Mouse (Mus musculus) right cerebral cortex, postnatal 10 days (tissue): ENCODE measurements around the gene Sec31a.

Experiments used
- DNase-seq, 2 experiments: peaks; one replicate each; pipeline ENCODE4 v3.0.0; 2021; ENCODE audit warnings: low spot score in 2 of 2

The Sec31a gene

DNA sequence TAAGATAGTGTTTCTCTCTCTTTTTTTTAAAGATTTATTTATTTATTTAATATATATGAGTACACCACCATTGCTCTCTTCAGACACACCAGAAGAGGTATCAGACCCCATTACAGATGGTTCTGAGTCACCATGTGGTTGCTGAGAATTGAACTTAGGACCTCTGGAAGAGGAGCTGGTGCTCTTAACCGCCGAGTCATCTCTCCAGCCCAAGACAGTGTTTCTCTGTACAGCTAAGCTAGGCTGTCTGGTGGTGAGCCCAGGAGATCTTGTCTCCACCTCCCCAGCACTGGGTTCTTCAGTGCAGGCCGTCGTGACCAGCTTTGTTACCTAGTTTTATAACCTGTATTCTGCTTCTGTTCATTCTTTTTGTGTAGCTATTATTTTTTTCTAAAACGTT is 5.8 kb downstream of the Sec31a start:
- DNase-seq: no peak

DNA sequence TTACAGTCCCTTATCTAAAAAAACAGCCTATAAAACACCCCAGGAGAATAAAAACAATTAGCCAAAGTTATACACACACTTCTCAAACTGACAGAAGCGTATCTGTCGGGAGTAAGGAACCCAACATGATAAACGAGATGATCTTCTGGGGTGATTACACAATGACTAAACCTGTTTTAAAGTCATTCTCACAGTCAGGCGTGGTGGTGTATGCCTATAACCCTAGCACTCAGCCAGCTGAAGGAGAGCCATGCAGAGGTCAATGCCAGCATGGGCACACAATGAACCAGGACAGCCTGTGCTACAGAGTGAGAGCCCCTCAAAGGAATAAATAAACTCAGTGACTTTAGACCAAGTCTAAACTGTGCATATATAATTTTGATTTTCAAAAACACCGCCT is 7.5 kb downstream of the Sec31a start:
- no peak for DNase-seq

DNA sequence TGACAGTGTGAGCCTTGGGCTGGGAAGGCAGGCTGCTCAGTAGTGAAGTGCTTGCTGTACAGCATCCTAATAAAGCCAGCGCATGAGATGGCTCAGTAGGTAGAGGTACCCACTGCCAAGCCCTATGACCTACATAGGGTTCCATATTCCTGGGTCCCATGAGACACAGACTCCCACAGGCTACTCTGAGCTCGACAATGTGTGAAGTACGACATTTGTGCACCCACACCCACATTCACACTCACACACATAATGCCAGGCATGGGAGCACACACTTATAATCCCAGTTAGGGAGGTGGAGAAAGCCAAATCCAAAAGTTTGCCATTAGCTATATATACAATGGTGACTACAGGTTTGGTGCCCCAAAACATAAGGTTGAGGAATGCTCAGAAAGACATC is 19.3 kb downstream of the Sec31a start:
- DNase-seq: no peak

DNA sequence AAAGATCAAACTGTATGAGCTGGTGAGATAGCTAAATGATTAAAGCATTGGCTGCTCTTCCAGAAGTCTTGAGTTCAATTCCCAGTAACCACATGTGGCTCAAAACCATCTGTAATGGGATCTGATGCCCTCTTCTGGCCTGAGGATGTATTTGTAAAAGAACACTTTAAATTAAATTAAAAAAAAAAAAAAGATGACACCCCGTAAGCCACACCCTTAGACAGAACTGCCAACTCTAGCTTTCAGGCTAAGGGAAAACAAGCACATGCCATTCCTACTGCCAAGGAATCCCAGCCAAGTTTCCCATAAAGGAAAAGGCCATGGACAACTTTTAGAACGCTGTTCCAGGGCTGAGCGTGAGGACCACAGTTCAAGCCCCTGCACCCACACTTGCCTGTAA is 22.4 kb downstream of the Sec31a start:
- no peak for DNase-seq

DNA sequence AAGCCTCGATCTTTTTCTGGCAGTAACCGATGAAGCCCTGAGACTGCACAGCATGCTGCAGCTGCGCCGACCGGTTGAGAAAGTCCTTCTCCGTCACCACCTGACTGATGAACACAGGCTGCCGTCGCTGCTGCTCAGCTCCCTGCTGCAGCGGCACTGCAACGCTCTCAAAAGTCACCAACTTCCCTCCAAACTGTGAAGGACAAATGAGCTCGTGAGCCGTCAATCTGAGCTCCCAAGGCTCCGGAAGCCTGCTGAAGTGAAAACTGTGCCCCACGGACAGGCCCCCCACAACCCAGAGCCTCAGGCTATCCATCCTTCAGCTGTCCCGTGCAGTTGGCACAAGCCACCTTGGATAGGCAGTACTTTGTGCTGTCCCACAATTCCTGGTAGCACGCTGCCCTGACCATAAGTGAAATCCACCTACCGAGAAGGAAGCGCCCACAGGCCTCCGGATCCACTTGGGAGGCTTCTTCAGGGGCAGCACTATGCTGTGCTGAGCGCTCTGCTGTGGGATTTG is 23.5 kb downstream of the Sec31a start:
- no peak for DNase-seq

DNA sequence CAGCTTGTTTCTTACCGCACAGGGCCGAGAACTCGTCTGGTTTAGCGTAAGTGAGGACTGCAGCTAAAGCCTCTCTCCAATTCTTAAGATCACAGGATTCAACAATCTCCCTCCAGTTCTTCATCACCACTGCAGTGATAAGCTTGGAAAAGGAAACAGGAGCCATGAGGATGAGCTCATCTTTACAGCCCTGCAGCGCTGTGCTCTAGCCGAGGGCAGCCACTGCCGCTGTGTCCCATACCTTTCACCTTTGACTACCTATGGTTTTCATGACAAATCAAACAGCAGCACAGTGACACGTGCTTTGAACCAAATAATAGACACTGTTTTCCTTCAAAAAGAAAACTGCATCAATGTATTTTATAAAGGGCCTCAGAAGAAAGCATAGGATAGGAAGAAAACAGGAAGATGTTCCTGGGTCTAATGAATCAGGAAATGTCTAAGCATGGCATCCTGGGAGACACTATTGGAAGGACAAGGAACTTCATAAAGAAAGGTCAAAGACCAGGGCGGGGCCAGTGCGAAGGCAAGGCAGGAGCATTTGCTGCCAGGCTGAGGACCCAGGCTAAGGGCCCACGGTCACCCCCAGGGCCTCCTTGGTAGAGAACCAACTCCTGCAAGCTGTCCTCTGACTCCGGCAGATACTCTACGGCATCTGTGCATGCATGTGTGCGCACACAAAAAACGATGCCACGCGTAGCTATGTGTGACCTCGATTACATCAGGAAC is 32.1 kb downstream of the Sec31a start:
- no peak for DNase-seq

DNA sequence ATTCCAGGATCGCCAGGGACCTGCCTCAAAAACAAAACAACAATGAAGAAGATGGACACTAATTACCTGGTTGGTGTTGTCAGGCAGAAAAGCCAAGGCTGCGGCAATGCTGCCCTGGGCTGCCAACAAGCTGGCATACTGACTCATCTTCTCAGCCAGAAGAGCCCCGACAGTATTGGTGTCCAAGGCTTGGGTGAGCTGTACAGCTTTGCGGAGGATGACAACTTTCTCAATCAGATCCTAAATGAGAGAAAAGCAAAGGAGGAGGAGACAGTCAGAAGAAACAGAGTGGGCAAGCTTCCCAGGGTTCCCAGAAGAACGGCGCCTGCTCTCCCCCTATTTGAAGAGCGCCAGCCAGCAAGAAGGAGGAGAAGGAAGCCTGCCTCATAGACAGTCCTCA is 34.9 kb downstream of the Sec31a start:
- peak; percentile 48 to 52 for DNase-seq

DNA sequence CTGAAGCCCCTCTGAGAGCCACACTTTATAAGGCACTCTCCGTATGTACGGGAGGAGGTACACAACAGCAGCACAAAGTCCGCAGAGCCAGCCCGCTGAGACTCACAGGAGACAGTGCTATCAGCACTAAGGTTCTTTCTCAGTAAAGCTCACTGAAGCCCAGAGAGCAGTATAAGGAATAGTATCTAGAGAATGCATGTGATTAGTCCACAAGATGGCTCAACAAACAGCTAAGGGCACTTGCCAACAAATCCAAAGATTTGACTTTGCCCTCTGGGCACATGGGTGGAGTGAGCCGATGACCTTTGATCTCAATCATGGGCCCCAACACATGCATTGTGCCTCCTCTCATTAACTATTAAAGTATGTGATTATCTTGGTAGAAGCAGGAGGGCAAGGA is 35.8 kb downstream of the Sec31a start:
- no peak for DNase-seq

DNA sequence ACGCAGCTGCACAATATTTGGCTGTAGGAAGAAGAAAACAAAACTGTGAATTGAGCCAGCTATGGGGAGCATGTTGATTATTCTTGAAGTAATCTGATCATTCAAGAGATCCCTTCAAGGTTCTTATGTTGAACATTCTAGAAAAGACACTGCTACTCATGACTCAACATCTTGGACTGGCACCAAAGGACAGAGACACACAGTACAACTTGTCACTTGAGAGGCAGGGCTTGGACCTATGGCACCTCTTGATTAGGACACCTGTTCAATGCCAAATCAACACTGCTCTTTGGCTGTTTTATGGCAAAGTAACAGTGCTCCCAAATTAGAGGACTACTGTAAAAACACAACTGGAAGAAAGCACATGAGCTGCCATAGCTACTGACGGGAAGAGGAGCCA is 37.1 kb downstream of the Sec31a start:
- no peak for DNase-seq

DNA sequence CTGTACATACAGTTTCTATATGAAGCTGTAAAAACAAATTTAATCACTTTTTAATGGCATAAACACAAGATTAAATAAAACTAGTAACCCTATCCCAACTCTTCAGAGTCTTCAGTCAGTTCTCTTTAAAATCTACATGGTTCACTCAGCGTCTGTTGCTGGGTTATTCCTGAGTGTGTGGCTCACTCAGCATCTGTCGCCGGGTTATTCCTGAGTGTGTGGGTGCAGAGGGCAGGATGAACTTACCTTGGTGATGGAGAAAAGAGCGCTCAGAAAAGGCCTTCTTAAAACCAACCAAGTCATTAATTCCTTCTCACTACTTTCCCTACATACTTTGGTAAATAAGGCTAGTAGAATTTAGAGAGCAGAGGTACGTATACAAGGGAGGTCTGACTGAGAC is 37.8 kb downstream of the Sec31a start:
- no peak for DNase-seq

DNA sequence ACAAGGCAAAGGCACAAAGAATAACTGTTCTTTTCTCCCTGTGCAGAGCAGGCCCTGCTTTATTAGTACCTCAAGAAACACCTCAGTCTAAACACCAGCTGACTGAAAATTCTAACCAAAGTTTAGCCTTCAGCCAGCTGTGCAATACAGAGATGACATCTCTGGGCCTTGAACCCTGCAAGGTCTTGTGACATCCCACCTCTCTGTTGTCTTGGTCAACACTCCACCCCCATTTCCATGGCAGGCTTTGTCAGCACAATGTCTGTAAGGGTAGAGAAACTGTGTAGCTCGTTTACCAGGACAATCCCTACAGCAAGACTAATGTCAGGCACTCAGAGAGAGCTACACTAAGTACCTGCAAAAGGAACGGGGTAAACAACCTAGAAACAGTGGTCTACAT is 38.7 kb downstream of the Sec31a start:
- no peak for DNase-seq

DNA sequence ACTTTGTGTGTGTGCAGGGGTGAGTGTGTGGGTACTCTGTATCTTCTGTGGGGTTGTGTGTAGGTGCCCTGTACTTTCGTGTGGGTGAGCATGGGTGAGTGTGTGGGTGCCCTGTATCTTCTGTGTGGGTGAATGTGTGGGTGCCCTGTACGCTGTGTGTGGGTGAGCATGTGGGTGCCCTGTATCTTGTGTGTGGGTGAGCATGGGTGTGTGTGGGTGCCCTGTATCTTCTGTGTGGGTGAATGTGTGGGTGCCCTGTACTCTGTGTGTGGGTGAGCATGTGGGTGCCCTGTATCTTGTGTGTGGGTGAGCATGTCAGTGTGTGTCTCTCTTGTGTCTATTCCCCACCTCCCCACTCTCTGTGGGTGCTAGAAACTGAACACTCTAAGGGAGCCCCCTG is 41.3 kb downstream of the Sec31a start:
- DNase-seq: no peak

DNA sequence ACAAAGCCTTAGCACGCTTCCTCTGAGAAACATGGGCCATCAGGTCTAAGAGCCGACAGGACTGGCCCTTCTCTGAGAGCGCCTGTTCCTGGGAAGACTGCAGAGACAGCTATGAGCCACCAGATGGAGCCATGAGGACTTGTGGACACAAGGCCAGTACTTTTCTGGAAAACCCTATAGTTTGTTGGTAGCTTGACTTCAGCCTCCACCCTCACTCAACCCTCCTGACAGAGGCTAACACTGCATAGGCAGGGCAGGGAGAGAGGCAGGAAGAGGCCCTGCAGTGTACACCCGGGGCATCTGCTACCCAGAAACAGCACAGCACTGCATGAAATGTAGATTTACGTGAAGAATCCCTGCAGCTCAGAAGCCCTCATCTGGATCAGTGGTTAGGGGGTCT is 42.1 kb downstream of the Sec31a start:
- DNase-seq: peak; percentile 53 to 54

DNA sequence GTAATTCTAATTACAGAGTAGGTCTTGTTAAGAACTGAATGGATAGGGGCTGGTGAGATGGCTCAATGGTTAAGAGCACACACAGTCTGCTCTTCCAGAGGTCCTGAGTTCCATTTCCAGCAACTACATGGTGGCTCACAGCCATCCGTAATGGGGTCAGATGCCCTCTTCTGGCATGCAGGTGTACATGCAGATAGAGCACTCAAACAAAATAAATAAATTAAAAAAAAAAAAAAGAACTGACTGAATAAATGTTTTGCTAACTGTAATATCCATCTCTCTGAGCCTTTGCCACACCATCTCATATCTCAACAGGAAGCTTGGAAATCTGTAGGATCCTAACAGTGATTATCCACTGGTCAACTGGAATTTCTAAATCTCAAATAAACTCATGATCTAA is 45.1 kb downstream of the Sec31a start:
- no peak for DNase-seq

DNA sequence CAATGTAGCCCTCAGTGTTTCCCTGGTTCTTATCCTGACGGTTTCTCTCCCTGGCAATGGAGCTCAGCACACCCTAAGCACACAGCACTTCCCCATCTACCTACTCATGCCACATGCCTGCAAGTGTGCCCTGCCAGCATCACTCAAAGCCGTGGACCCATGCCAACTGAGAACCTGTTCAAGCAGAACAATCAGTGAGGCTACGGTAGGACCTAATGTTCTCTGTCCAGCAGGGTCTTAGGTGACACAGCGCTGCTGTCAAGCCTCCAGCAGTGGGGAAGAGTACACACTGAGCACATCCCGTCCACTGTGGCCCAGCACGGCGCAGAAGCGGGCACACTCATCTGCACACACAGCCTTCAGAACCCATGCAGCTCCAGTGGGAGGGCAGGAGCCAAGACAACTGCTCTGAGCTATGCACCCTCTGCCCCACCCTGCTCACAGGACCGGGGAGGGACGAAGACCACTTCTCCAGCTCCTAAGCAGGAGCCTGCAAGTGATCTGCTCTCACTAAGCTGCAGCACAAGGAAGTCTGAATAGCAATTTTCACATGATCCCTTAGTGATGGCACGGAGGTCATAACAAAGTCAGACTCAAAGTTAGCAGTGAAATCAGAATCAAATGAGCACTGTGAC is 46.1 kb downstream of the Sec31a start:
- no peak for DNase-seq

DNA sequence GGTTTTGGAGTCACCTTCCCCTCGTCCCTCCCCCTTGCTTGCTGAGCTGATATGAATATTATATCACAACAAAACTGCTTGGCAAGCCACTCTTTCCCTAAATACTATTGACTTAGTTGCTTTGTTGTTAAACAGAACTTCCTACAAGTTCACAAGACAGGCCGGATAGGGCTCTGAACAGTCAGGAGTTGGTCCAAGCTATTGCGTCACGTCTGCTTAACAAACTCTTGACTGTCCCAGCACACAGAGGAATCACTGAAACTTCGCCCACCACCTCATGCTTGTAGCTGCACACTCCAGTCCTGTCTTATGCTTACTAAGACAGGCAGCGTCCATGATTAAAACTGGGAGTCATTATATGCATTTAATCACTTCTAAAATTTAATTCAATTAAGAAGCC is 46.9 kb downstream of the Sec31a start:
- DNase-seq: no peak

DNA sequence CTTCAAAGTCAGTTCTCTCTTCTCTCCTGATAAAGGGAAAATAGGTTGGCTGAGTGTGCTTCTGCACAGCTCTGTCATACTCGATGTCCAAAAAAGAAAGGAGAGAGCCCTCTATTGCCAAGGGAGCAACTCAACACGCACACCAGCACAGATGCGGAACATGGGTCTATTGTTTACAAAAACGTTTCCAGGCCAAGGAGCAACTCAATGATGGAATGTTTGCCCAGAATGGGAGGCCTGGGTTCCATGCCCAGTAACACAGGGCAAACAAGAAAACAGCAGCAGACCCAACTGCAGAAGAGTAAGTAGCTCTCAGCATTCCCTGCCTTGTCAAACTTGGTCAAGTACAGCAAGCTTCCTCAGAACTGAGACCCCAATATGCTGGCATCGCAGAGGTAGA is 47.5 kb downstream of the Sec31a start:
- no peak for DNase-seq

DNA sequence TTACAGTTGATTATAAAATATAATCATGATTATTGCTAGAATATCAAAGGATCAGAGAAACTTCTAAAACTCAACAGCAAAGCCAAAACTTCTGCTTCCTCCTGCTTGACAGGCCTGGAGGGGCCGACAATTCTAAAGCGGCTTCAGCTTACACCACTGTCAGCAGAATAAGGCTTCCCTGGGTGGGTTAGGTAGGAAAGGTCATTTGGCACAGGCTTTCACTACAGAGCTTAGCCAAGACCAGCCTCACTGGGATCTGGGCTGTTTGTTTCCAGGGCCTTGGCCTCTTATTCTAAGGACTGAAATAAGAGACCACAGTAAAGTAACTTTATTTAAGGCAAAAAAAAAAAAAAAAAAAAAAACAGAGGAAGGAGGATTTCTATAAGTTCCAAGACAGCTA is 49.0 kb downstream of the Sec31a start:
- DNase-seq: no peak

DNA sequence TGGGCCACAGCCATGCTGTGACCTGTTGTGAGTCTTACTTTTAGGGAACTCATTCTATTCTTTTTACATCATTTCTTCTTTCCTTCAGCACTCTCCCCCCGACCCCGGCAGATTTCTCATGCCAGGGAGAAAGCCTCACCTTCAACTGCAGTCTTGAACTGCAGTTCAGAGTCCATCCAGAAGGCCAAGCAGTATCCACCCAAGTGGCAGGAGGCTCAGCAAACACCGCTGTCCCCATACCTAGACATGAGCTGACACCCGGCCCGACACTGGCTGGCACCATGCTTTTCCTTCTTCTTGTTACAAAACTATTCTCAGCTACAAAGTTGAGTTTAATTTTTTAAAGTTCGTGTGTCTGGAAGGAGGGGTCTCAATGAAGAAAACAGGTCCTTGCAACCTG is 55.7 kb downstream of the Sec31a start:
- no peak for DNase-seq

DNA sequence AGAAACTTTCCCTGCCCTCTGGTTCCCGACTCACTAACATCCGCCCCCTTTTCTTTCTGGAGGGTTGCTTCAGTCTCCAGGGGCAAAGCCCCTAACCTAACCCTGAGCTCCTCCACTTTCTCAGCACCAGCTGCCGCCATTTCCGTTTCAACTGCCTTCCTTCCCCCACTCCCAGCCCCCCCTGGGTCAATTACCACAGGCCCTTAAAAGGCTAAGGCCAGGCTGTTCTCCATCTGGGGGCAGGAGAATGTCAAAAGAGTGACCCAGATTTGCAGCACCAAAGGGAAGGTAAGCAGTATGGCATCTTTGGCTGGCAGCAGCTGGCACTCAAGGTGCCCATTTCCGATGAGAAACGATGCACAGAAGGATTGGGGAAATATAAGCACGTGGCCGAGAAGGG is 57.7 kb downstream of the Sec31a start:
- no peak for DNase-seq

DNA sequence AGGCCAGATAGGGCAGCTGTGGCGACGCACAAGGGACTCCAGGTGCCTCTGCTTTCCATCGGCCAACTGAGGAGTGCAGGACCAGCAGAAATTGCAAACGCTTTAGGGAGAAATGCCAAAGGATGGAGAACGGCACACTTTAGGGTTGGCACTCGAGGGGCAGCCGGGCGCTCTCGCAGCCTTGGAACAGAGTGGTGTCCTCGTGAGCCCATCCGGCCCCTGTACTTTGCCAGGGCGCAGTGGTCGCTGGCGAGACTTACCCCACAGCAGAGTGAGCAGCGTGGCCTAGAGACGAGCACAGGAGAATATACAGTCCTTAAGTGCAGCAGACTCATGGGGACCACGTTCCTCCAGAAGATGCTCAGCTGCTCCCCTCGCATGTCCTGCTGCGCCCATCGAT is 61.4 kb downstream of the Sec31a start:
- DNase-seq: no peak

DNA sequence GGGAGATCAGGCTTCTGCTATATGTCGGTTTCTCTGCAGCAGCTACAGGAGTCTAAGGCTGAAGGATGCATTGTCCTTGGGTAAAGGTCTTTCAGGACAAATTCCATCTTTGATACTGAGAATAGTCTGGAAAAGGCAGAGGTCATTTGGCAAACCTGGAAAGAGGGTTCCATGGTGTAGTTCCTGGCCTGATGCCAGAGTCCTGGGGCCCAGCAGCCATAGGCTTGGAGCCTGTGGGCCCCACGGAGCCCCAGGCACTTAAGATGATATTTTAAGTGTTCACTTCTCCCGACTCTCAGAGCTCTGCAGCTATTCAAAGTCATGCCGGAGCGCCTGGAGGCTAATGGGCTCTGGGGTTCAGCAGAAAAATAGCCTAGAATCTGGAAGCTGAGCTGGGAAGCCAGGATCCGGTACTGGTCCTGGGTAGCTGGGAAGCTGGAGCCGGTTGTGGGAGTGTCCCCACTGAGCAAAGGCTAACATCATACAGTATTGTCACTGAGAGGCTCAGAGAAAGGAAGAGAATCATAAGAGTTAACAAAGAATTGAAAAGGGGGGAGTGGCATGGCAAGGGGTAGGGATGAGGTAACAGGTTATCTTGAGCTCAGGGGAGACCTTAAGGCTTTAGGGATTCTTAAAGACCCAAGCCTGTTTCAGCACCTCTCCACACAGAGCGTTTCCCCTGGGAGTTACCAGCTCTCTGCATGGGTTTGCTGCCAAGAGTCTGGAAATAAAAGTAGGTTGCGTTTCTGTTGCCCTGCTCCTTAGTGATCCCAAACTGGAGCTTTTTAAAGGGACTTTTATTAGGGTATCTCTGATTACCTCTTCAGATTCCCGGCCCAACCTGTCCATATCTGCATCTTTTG is 62.8 kb downstream of the Sec31a start:
- DNase-seq: no peak
